In the genomic region with DNA sequence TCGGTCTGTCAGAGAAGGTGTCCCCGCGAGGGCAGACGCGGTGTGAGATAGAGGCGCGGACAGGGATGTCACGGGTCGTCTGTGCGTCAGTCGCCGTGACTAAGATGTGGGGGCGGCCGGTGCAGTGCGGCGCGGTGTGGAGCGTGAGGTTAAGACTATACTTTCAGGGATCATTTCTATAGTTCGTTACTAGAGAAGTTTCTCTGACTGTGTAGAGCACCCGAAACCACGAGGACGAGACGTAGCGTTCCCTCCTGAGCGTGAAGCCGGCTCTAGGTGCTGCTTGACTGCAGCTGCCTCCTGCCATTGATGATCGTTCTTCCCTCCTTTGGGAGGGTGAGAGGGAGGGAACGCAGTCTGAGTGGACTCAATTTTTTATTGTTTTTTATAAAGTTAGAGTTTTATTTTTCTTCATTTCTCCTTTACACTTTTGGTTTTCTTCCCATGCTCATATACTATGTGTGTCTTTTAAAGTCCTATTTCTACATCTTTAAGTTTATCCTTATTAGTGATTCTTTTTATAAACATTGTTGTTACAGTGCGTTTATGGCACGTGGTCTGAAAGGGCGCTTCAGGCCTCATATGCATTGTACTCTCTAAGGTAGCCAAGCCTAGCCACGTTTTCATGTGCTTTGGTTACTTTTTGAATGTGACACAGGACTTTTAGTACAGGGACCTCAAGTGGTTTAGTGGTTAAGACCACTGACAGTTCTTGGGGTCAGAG, we compare ENCODE assay signal across 8 mouse cellular contexts. TPM values are rescaled to one million over a fixed set of nuclear protein-coding genes. Genes with fewer than 3 reads are reported as not detected.
DNase-seq lines count a peak whose midpoint lies in the region; ATAC-seq lines count a peak whose summit lies in the region.
"Not testable (repeated sequence)": the region's sequence is repeated elsewhere in the genome, so short reads cannot be mapped to it uniquely, and the experiment has no call there.

No protein-coding gene starts in this region.

- not testable (repeated sequence) for H3K27me3 ChIP-seq in hindbrain, embryonic 15.5 days

- peak; percentile 97 for ATAC-seq in hindbrain, embryonic 15.5 days (ENCODE audit: low FRiP score, low read depth)
- ATAC-seq in neutrophil, adult 5-6 weeks (ENCODE audit: extremely low read depth, insufficient number of reproducible peaks, low FRiP score, poor library complexity, severe bottlenecking): peak; percentile 29; the same call in 1 of the 2 replicates

- not testable (repeated sequence) for H3K9ac ChIP-seq in hindbrain, embryonic 15.5 days

- not testable (repeated sequence) for H3K4me1 ChIP-seq in hindbrain, embryonic 15.5 days (replicated peaks)

- DNase-seq in NIH3T3 (ENCODE audit: low read depth): peak; percentile 83
- DNase-seq in cerebellum, postnatal 25 days: peak; percentile 42 to 65
- peak; percentile 65 to 67 for DNase-seq in frontal cortex, adult 2 months (ENCODE audit: extremely low spot score in 1 of 2, low spot score in 1 of 2)
- peak; percentile 58 to 71 for DNase-seq in layer of hippocampus, postnatal 14 days (ENCODE audit: low spot score in 2 of 2)
- peak; percentile 55 for DNase-seq in lung, postnatal 10 days
- DNase-seq in thymus, postnatal 14 days: peak; percentile 49

- not testable (repeated sequence) for H3K36me3 ChIP-seq in hindbrain, embryonic 15.5 days

- WGBS in hindbrain, embryonic 15.5 days: under 1% methylated on average over 6 of the region's 32 CpGs

- peak overlapping the region; percentile 84 for H3K27ac ChIP-seq in hindbrain, embryonic 15.5 days (replicated peaks)

- H3K9me3 ChIP-seq in hindbrain, embryonic 15.5 days: not testable (repeated sequence)

- peak overlapping the region; percentile 68 for H3K4me2 ChIP-seq in hindbrain, embryonic 15.5 days

- not testable (repeated sequence) for H3K4me3 ChIP-seq in hindbrain, embryonic 15.5 days

RNA-seq across cellular contexts. Expression of a gene that starts 43.8 kb away (rescaled TPM):
- polyA plus RNA-seq in frontal cortex, adult 2 months (2012; rRNA removed): 0.15 and 0.34 TPM in 2 replicates
- 1.7 and 1.9 TPM in 2 replicates for polyA plus RNA-seq in hindbrain, embryonic 15.5 days (2015; fragmentation: Nextera tagmentation; extraction: Ambion mirVana)
- total RNA-seq in layer of hippocampus, postnatal 14 days (2021): under 1 TPM; 0.12 to 0.51 TPM
- total RNA-seq in neutrophil, adult 5-6 weeks (2017): 2.2 and 4.8 TPM in 2 replicates

RNA-seq across cellular contexts. Expression of a gene that starts 43.9 kb away (rescaled TPM):
- polyA plus RNA-seq in frontal cortex, adult 2 months (2012; rRNA removed): 3.5 and 3.7 TPM in 2 replicates
- 4.7 and 4.9 TPM in 2 replicates for polyA plus RNA-seq in hindbrain, embryonic 15.5 days (2015; fragmentation: Nextera tagmentation; extraction: Ambion mirVana)
- 1 to 10 TPM; 3.9 to 4.4 TPM for total RNA-seq in layer of hippocampus, postnatal 14 days (2021)
- 4.2 and 9.9 TPM in 2 replicates for total RNA-seq in neutrophil, adult 5-6 weeks (2017)
